In the genomic region with DNA sequence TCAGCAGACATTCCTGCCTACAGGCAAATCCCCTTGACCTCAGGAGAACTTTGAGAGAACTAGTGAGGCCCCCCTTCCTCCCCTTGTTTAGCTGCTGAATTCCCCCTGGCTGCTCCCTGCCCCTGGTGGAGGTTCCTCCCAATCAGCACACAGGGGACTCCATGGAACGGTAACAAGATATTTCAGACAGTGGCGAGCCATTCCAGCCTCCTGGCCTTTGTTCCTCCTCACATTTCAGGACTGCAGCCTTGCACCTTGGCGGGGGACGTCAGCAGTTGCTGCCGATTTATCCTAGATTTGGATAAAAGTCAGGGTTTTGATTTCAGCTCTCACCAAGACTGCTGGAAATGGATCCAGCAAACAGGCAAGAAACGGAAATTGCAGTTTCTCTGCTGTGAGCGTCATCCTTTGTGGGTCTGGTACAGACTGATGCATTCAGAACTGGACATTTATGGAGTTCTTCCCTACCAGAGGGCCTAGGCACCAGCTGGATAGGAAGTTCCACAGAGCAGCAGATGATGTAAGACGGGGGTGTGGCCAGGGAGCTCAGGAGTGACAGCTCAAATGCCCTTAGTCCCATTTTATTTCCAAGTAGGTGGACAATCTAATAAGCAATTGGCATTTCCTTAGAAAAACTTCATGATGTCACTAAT, we compare ENCODE assay signal across 9 mouse cellular contexts.
DNase-seq lines count a peak whose midpoint lies in the region; ATAC-seq and TF ChIP-seq lines count a peak whose summit lies in the region.
"Had no signal": no experiment of that assay in that cellular context is flagged by ENCODE, and none has a peak within 500 bp of the region (broad histone marks: within the 10 kb centered on the region; RNA-seq: fewer than 3 reads in every experiment).

No protein-coding gene starts in this region.

- H3K9ac ChIP-seq in intestine, embryonic 14.5 days (ENCODE audit: low read length): no peak overlapping the region
- no peak overlapping the region for H3K9ac ChIP-seq in intestine, postnatal 0 days (ENCODE audit: low read depth, low read length)
- 0 out of 2 replicates have a peak overlapping the region, but pooled peaks have one; percentile 16 for H3K9ac ChIP-seq in embryonic facial prominence, embryonic 13.5 days
- H3K9ac ChIP-seq in limb, embryonic 13.5 days: no peak overlapping the region; the same call in 1 of the 2 replicates
- H3K9ac ChIP-seq: liver, embryonic 13.5 days had no signal

- 0 out of 2 replicates have a peak, but pooled peaks cover 4% of the 10 kb centered on the region for H3K4me1 ChIP-seq in intestine, embryonic 14.5 days (replicated peaks; ENCODE audit: control insufficient read depth, insufficient read depth, low read length)
- H3K4me1 ChIP-seq in intestine, postnatal 0 days (replicated peaks; ENCODE audit: control insufficient read depth, insufficient read depth, low read length): no peaks in the 10 kb centered on the region
- peaks cover 31% of the 10 kb centered on the region for H3K4me1 ChIP-seq in embryonic facial prominence, embryonic 13.5 days
- H3K4me1 ChIP-seq in limb, embryonic 13.5 days: peaks cover 33% of the 10 kb centered on the region
- H3K4me1 ChIP-seq: liver, embryonic 13.5 days had no signal

- no peaks in the 10 kb centered on the region for H3K27me3 ChIP-seq in intestine, embryonic 14.5 days (replicated peaks; ENCODE audit: control insufficient read depth, insufficient read depth, low read length)
- no peaks in the 10 kb centered on the region for H3K27me3 ChIP-seq in intestine, postnatal 0 days (replicated peaks; ENCODE audit: control insufficient read depth, insufficient read depth, low read length)
- no peaks in the 10 kb centered on the region for H3K27me3 ChIP-seq in embryonic facial prominence, embryonic 13.5 days
- H3K27me3 ChIP-seq in limb, embryonic 13.5 days: no peaks in the 10 kb centered on the region
- H3K27me3 ChIP-seq: liver, embryonic 13.5 days had no signal

- no peaks in the 10 kb centered on the region for H3K9me3 ChIP-seq in intestine, embryonic 14.5 days (ENCODE audit: control insufficient read depth, low read length)
- H3K9me3 ChIP-seq in intestine, postnatal 0 days (ENCODE audit: control insufficient read depth): no peaks in the 10 kb centered on the region
- no peaks in the 10 kb centered on the region for H3K9me3 ChIP-seq in embryonic facial prominence, embryonic 13.5 days
- no peaks in the 10 kb centered on the region for H3K9me3 ChIP-seq in limb, embryonic 13.5 days
- H3K9me3 ChIP-seq: liver, embryonic 13.5 days had no signal

- no peaks in the 10 kb centered on the region for H3K36me3 ChIP-seq in intestine, embryonic 14.5 days (ENCODE audit: control insufficient read depth, insufficient read depth, low read length)
- H3K36me3 ChIP-seq in intestine, postnatal 0 days (ENCODE audit: control insufficient read depth, insufficient read depth): no peaks in the 10 kb centered on the region; the same call in 1 of the 2 replicates
- no peaks in the 10 kb centered on the region for H3K36me3 ChIP-seq in embryonic facial prominence, embryonic 13.5 days
- H3K36me3 ChIP-seq in limb, embryonic 13.5 days: no peaks in the 10 kb centered on the region
- H3K36me3 ChIP-seq: liver, embryonic 13.5 days had no signal

- no peak for ATAC-seq in intestine, embryonic 14.5 days (replicated peaks; ENCODE audit: low FRiP score, low TSS enrichment, low read depth)
- no peak for ATAC-seq in intestine, postnatal 0 days
- peak; percentile 41; the same call in 1 of the 2 replicates for ATAC-seq in embryonic facial prominence, embryonic 13.5 days (ENCODE audit: insufficient number of reproducible peaks, insufficient read depth, low FRiP score, low TSS enrichment, low read depth)
- peak; percentile 82 for ATAC-seq in limb, embryonic 13.5 days (ENCODE audit: low FRiP score, low read depth)

- H3K4me2 ChIP-seq in intestine, embryonic 14.5 days (ENCODE audit: low read length): no peak overlapping the region
- no peak overlapping the region for H3K4me2 ChIP-seq in intestine, postnatal 0 days (replicated peaks; ENCODE audit: low read depth)
- H3K4me2 ChIP-seq in embryonic facial prominence, embryonic 13.5 days: peak overlapping the region; percentile 46
- peak overlapping the region; percentile 23 for H3K4me2 ChIP-seq in limb, embryonic 13.5 days (replicated peaks)
- H3K4me2 ChIP-seq: liver, embryonic 13.5 days had no signal

- DNase-seq in intestine, embryonic 14.5 days (ENCODE audit: low spot score): peak; percentile 56
- DNase-seq in brain, adult 2 months (ENCODE audit: low read depth, low spot score): peak; percentile 64
- DNase-seq in urinary bladder, adult 2 months (ENCODE audit: low spot score): no peak
- no peak for DNase-seq in frontal cortex, postnatal 36 days (ENCODE audit: low spot score in 2 of 2)
- DNase-seq in ovary, postnatal 14 days (ENCODE audit: low spot score): no peak
- DNase-seq: liver, embryonic 13.5 days had no signal

- TF ChIP-seq CTCF in intestine, postnatal 0 days (IDR thresholded peaks at IDR 0.05; ENCODE audit: low read depth): no peak

- no peak overlapping the region for H3K27ac ChIP-seq in intestine, embryonic 14.5 days (ENCODE audit: low read depth)
- no peak overlapping the region for H3K27ac ChIP-seq in intestine, postnatal 0 days (ENCODE audit: low read depth, low read length)
- H3K27ac ChIP-seq in embryonic facial prominence, embryonic 13.5 days: peak overlapping the region; percentile 83
- peak overlapping the region; percentile 73 for H3K27ac ChIP-seq in limb, embryonic 13.5 days
- H3K27ac ChIP-seq: liver, embryonic 13.5 days had no signal

- no peak overlapping the region for H3K4me3 ChIP-seq in intestine, embryonic 14.5 days (ENCODE audit: low read depth, low read length)
- H3K4me3 ChIP-seq in intestine, postnatal 0 days (ENCODE audit: low read depth, low read length): no peak overlapping the region
- no peak overlapping the region for H3K4me3 ChIP-seq in embryonic facial prominence, embryonic 13.5 days
- no peak overlapping the region for H3K4me3 ChIP-seq in limb, embryonic 13.5 days
- H3K4me3 ChIP-seq: liver, embryonic 13.5 days had no signal

- 31% methylated on average over 8 of the region's 8 CpGs for WGBS in intestine, embryonic 14.5 days
- 35% methylated on average over 8 of the region's 8 CpGs for WGBS in intestine, postnatal 0 days
- WGBS in embryonic facial prominence, embryonic 13.5 days: 9% methylated on average over 8 of the region's 8 CpGs
- 20% methylated on average over 8 of the region's 8 CpGs for WGBS in limb, embryonic 13.5 days

Comparison
In these comparisons a context has a peak if more than half of its experiments do, and no peak if none do; other contexts are left out.
1. ATAC-seq: peak in embryonic facial prominence, embryonic 13.5 days (single experiment) and limb, embryonic 13.5 days (single experiment); none in intestine, embryonic 14.5 days (single experiment) and intestine, postnatal 0 days (single experiment).
2. DNase-seq: peak in intestine, embryonic 14.5 days (single experiment) and brain, adult 2 months (single experiment); none in urinary bladder, adult 2 months (single experiment), frontal cortex, postnatal 36 days (0 of 2) and ovary, postnatal 14 days (single experiment).
3. H3K27ac ChIP-seq: peak in embryonic facial prominence, embryonic 13.5 days (single experiment) and limb, embryonic 13.5 days (single experiment); none in intestine, embryonic 14.5 days (single experiment) and intestine, postnatal 0 days (single experiment).
4. H3K4me2 ChIP-seq: peak in embryonic facial prominence, embryonic 13.5 days (single experiment) and limb, embryonic 13.5 days (single experiment); none in intestine, embryonic 14.5 days (single experiment) and intestine, postnatal 0 days (single experiment).